Mouse (Mus musculus) neutrophil, adult 5-6 weeks (primary cell): ENCODE results near the gene Ywhag. TPM values are rescaled to one million over a fixed set of nuclear protein-coding genes. Genes with fewer than 3 reads are reported as not detected.

Source experiments
- ATAC-seq: fragments of 151-379, 151-347 bp; 2 replicates; pipeline ENCODE4 v1.8.0; 2017; ENCODE audit warnings: mild to moderate bottlenecking, moderate TSS enrichment; ENCODE audit not compliant: insufficient number of reproducible peaks, poor library complexity, low FRiP score, severe bottlenecking; ENCODE audit errors: extremely low read depth
- total RNA-seq: library from RNA; stranded (forward); fragments of 200-1000 nt; gene quantifications from 2 replicates; pipeline ENCODE4 v1.2.3, GENCODE M21; 2017

The Ywhag gene
- total RNA-seq, 1 experiment from 2014 or later, result 66.7 TPM

DNA sequence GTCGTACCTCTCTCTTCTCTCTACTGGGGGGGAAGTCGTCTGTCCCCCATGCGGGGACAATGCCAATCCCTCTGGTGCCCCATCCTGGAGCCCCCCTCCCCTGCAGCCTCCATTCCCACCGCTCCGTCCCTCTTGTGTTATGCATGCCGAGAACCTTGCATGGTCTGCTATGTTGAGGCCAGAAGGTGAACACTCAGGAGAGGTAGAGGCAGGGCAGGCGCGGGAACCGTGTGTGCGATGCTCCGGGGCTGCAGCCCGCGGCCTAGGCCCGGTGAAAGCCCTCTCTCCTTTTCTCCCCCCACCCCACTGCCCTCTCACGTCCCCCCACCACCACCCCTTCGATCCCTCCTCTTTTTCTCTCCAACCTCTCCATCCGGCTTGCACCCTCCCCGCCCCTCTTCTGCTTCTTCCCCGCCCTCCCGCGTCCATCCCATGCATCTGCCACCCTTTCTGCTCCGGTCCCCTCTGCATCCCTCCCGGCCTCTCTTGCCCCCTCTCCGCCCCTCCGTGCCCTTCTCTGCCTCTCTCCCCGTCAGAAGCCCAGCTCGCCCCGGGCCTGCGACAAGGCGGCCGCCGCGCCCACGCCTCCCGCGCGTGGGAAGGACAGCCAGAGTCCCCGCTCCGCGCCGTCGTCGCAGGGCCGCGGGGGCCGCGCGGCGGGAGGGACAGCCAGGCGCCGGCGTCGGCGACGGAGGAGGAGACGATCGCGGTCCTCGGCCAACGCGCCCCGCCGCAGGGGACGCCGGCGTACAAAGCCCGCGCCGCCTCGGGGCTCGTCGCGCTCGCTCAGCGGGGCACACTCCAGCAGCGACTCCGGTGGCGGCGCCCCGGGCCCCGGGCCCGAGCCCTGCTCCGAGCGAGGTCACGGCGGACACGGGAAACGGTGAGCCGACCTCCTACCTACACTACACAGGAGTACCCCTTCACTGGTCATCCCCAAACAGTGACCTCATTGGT lies 66.5 kb downstream of the Ywhag start:
- no peak for ATAC-seq

GRCm38 (mm10) chr5:135866662-135867061 lies 67.8 kb downstream of the Ywhag start:
- ATAC-seq, result no peak

Other genes with a start within 250 kb of the Ywhag start
- gene Tmem120a, start 190.2 kb downstream of the Ywhag start, total RNA-seq, result 28.9 and 30.5 TPM in 2 replicates
- gene Styxl1, start 156.2 kb downstream of the Ywhag start, total RNA-seq, result 0.93 and 1.1 TPM in 2 replicates
- 138 and 141 TPM in 2 replicates for gene Mdh2, start 156.1 kb downstream of the Ywhag start, total RNA-seq
- gene Srrm3, start 127.7 kb downstream of the Ywhag start, total RNA-seq, result not detected in 2 replicates
- not detected in 2 replicates for gene Hspb1, start 46.7 kb downstream of the Ywhag start, total RNA-seq
- 5.0 and 5.6 TPM in 2 replicates for gene Ssc4d, start 39.9 kb upstream of the Ywhag start, total RNA-seq
- not detected in 2 replicates for gene Zp3, start 45.5 kb upstream of the Ywhag start, total RNA-seq
- gene Dtx2, start 60.2 kb upstream of the Ywhag start, total RNA-seq, result 13.0 and 13.7 TPM in 2 replicates
- gene Upk3b, start 103.9 kb upstream of the Ywhag start, total RNA-seq, result not detected in 2 replicates
- 0.61 and 2.8 TPM in 2 replicates for gene Upk3bl, start 119.9 kb upstream of the Ywhag start, total RNA-seq
- 7.3 and 8.5 TPM in 2 replicates for gene Rasa4, start 149.3 kb upstream of the Ywhag start, total RNA-seq
- 47.6 and 55.0 TPM in 2 replicates for gene Polr2j, start 182.0 kb upstream of the Ywhag start, total RNA-seq
- 32.9 and 34.4 TPM in 2 replicates for gene Lrwd1, start 201.5 kb upstream of the Ywhag start, total RNA-seq
- 3.7 and 7.9 TPM in 2 replicates for gene Alkbh4, start 201.5 kb upstream of the Ywhag start, total RNA-seq
- 92.9 and 95.5 TPM in 2 replicates for gene Orai2, start 236.1 kb upstream of the Ywhag start, total RNA-seq